Mouse (Mus musculus) megakaryocyte, embryonic 14.5 days (primary cell): ENCODE data around the gene Scp2. TPM values are rescaled to one million over a fixed set of nuclear protein-coding genes. Genes with fewer than 3 reads are reported as not detected.
A peak's percentile ranks its signal among the peaks of the same experiment; 100 is the strongest.

Source experiments
- H3K27me3 ChIP-seq: replicated peaks from 2 replicates; pipeline ENCODE3; 2012; ENCODE audit warnings: inconsistent platforms
- H3K36me3 ChIP-seq: replicated peaks from 2 replicates; pipeline ENCODE3; 2012; ENCODE audit warnings: low read length, inconsistent platforms, mixed read lengths
- H3K4me1 ChIP-seq: 2 replicates; pipeline ENCODE4 v1.6.1; 2012; ENCODE audit warnings: inconsistent platforms
- H3K4me3 ChIP-seq: replicated peaks from 2 replicates; pipeline ENCODE3; 2012; ENCODE audit warnings: moderate library complexity, mild to moderate bottlenecking, inconsistent platforms
- H3K9me3 ChIP-seq: 2 replicates; pipeline ENCODE4 v1.6.1; 2012; ENCODE audit warnings: inconsistent platforms
- FLI1 ChIP-seq: IDR thresholded peaks from 2 replicates; pipeline ENCODE4 v1.6.1; 2012; ENCODE audit warnings: low read length, inconsistent platforms, mixed read lengths
- GATA1 ChIP-seq: IDR thresholded peaks from 3 replicates; pipeline ENCODE4 v1.6.1; 2012; ENCODE audit warnings: mixed read lengths, low read length, inconsistent platforms, borderline replicate concordance
- polyA plus RNA-seq: library from polyadenylated mRNA; stranded (reverse); fragments of >175 nt; gene quantifications from 2 replicates; pipeline ENCODE4 v1.2.3, GENCODE M21; 2012; ENCODE audit warnings: low replicate concordance; ENCODE audit not compliant: insufficient read depth

Gene Scp2
- polyA plus RNA-seq, 1 experiment: 34.1 TPM

GRCm38 (mm10) chr4:108062524-108062923 lies 82.3 kb downstream of the Scp2 start:
- Histone ChIP-seq H3K4me3 (no peak overlapping the region), H3K9me3 (no peaks in the 10 kb centered on the region), H3K4me1 (peaks cover 38% of the 10 kb centered on the region), H3K27me3 (no peaks in the 10 kb centered on the region), H3K36me3 (peaks cover 82% of the 10 kb centered on the region)
- TF ChIP-seq GATA1 (no peak), FLI1 (no peak)

- Histone ChIP-seq H3K27me3 (no peaks in the 10 kb centered on the region), H3K36me3 (peaks cover 76% of the 10 kb centered on the region), H3K4me1 (peaks cover 33% of the 10 kb centered on the region), H3K9me3 (no peaks in the 10 kb centered on the region), H3K4me3 (no peak overlapping the region)
- no peak for TF ChIP-seq FLI1
- TF ChIP-seq GATA1: no peak
Measured at GRCm38 (mm10) chr4:108060774-108061173, 84.0 kb downstream of the Scp2 start.

DNA sequence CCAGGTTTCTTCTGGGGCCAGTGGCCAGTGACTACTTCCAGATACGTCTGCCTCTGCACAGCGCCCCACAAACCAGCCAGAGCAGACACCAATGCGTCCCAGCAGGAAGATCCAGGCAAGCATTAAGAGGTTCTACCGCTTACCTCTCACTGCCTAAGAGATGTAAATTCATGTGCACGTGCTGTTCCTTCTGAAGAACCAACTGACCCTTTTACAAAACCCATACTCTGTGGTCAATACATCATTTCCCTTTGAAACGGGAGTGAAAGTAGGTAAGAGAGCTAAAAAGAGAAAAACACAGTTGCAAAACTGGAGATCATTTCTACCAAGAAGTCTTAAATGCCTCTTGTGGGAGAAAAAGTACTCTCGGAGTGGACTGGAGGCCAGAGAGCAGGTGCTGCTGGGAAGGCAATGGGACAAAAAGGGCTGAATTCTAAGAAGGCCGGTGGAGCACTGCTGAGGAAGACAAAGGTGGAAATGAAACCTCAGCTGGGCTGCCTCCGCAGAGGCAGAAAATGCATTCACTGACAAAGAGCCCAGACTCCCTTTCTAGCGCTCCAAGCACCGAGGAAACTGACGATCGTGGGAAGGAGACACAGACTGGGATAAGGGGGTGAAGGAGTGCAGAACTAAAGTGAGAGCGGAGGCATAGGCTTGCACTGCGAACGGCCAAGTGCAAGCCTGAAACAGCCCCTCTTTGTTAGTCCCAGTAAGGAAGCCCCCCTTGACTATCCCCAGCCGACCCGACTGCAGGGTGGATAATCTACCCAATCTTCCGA lies 85.0 kb downstream of the Scp2 start:
- peaks cover 29% of the 10 kb centered on the region for H3K4me1 ChIP-seq
- H3K27me3 ChIP-seq: no peaks in the 10 kb centered on the region
- no peaks in the 10 kb centered on the region for H3K9me3 ChIP-seq
- TF ChIP-seq FLI1 (no peak), GATA1 (no peak)
- H3K36me3 ChIP-seq: peaks cover 80% of the 10 kb centered on the region
- H3K4me3 ChIP-seq: no peak overlapping the region

DNA sequence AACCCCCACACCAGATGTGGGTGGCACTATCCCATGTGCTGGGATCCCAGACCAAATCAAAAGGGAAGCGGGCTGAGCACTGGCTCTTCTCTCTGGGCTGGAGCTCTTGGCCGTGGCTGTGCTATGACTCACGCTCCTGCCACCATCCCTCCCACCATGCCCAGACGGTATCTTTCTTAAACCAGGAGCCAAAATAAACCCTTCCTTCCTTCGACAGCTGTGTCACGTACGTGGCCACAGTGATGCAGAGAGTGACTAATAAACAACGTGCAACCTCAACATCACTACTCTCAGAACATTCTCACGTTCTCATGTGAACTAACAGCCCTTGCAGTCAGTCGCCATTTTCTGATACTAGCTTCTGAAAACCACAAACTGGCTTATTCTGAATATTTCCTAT lies 86.6 kb downstream of the Scp2 start:
- H3K27me3 ChIP-seq: no peaks in the 10 kb centered on the region
- no peaks in the 10 kb centered on the region for H3K9me3 ChIP-seq
- peaks cover 80% of the 10 kb centered on the region for H3K36me3 ChIP-seq
- peaks cover 29% of the 10 kb centered on the region for H3K4me1 ChIP-seq
- TF ChIP-seq FLI1: no peak
- no peak for TF ChIP-seq GATA1
- H3K4me3 ChIP-seq: peak overlapping the region; percentile 33

GRCm38 (mm10) chr4:108057247-108057646 lies 87.6 kb downstream of the Scp2 start:
- TF ChIP-seq GATA1: no peak
- no peak for TF ChIP-seq FLI1
- peaks cover 29% of the 10 kb centered on the region for H3K4me1 ChIP-seq
- no peak overlapping the region for H3K4me3 ChIP-seq
- no peaks in the 10 kb centered on the region for H3K27me3 ChIP-seq
- peaks cover 81% of the 10 kb centered on the region for H3K36me3 ChIP-seq
- no peaks in the 10 kb centered on the region for H3K9me3 ChIP-seq

GRCm38 (mm10) chr4:108055873-108056272 lies 88.9 kb downstream of the Scp2 start:
- no peak overlapping the region for H3K4me3 ChIP-seq
- no peaks in the 10 kb centered on the region for H3K27me3 ChIP-seq
- TF ChIP-seq FLI1: no peak
- TF ChIP-seq GATA1: no peak
- peaks cover 35% of the 10 kb centered on the region for H3K4me1 ChIP-seq
- no peaks in the 10 kb centered on the region for H3K9me3 ChIP-seq
- H3K36me3 ChIP-seq: peaks cover 86% of the 10 kb centered on the region

DNA sequence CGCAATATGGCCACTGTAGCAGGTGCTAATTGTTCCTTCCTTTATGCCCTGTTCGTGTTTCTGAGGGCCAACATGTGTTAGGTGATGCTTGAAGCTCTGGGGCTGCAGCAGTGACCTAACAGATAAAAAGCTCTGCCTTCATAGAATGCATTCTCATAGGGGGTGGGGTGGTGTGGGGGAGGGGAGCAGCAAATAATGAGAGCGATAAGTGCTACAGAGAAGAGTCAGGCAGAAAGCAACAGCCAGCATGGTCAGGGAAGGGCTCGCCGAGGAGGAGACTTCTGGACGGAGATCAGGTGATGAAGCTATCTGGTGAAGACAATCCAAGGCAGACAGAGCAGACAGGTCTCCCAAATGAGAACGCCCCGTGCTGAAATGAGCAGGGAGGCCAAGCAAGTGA lies 92.1 kb downstream of the Scp2 start:
- Histone ChIP-seq H3K27me3 (no peaks in the 10 kb centered on the region), H3K4me3 (no peak overlapping the region), H3K36me3 (peaks cover 89% of the 10 kb centered on the region)

GRCm38 (mm10) chr4:108051687-108052274 lies 93.0 kb downstream of the Scp2 start:
- Histone ChIP-seq H3K4me1 (peaks cover 19% of the 10 kb centered on the region), H3K9me3 (no peaks in the 10 kb centered on the region), H3K4me3 (no peak overlapping the region), H3K36me3 (peaks cover 92% of the 10 kb centered on the region), H3K27me3 (no peaks in the 10 kb centered on the region)
- TF ChIP-seq FLI1 (no peak), GATA1 (no peak)

More for the DNA sequence above, 92.1 kb downstream of the Scp2 start:
- peaks cover 14% of the 10 kb centered on the region for H3K4me1 ChIP-seq
- TF ChIP-seq GATA1: no peak
- no peak for TF ChIP-seq FLI1
- no peaks in the 10 kb centered on the region for H3K9me3 ChIP-seq

DNA sequence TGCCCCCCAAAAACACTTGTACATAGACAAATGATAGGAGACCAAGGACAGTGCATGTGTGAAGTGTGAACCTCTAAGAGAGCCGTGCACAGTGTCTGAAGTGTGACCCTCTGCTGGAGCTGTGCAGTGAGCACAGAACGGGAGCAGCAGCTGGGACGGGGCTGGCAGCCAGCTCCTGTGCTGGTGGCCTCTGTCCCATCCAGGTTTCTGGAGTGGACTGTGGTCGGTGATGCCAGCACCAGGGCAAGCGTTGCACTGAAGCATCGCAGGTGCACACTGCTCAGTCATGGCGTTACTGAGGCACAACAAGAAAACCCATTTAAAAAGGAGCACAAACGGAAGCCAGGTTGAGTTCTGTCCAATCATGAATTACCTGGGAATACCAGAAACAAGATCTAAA lies 98.7 kb downstream of the Scp2 start:
- no peaks in the 10 kb centered on the region for H3K9me3 ChIP-seq
- H3K4me1 ChIP-seq: peaks cover 12% of the 10 kb centered on the region; the same call in 1 of the 2 replicates
- TF ChIP-seq GATA1 (no peak), FLI1 (no peak)
- H3K27me3 ChIP-seq: no peaks in the 10 kb centered on the region
- no peak overlapping the region for H3K4me3 ChIP-seq
- peaks cover 83% of the 10 kb centered on the region for H3K36me3 ChIP-seq

GRCm38 (mm10) chr4:108045136-108046107 lies 99.4 kb downstream of the Scp2 start:
- no peaks in the 10 kb centered on the region for H3K9me3 ChIP-seq
- H3K4me1 ChIP-seq: peaks cover 12% of the 10 kb centered on the region; the same call in 1 of the 2 replicates
- no peak for TF ChIP-seq FLI1
- no peak for TF ChIP-seq GATA1
- peaks cover 76% of the 10 kb centered on the region for H3K36me3 ChIP-seq
- H3K27me3 ChIP-seq: no peaks in the 10 kb centered on the region
- H3K4me3 ChIP-seq: no peak overlapping the region
